In the genomic region with DNA sequence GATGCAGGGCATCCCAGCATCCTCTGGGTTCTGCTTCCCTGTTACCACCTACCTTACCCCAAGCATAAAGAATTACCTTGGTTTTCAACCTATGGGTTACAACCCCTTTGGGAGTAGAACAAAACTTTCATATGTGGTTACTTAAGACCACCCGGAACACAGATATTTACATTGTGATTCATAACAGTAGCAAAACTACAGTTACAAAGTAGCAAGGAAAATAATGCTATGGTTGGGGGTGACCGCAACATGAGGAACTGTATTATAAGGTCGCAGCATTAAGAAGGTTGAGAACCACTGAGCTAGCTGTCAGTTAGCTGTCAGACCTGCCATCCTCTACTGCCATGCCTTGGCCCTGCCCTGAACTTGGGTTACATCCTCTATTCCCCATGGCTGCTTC, we compare ENCODE assay signal across 12 mouse cellular contexts. TPM values are rescaled to one million over a fixed set of nuclear protein-coding genes. Genes with fewer than 3 reads are reported as not detected.
DNase-seq lines count a peak whose midpoint lies in the region; ATAC-seq lines count a peak whose summit lies in the region.
"Had no signal": no experiment of that assay in that cellular context is flagged by ENCODE, and none has a peak within 500 bp of the region (broad histone marks: within the 10 kb centered on the region; RNA-seq: fewer than 3 reads in every experiment).

No protein-coding gene starts in this region.

- ATAC-seq in limb, embryonic 12.5 days (ENCODE audit: insufficient number of reproducible peaks, insufficient read depth, low FRiP score, low TSS enrichment, low read depth) = no peak
- ATAC-seq in forebrain, embryonic 12.5 days (ENCODE audit: low FRiP score) = no peak
- no peak for ATAC-seq in hindbrain, embryonic 13.5 days (ENCODE audit: low FRiP score)
- ATAC-seq in neural tube, embryonic 12.5 days (ENCODE audit: low FRiP score, low read depth) = no peak

- H3K4me3 ChIP-seq in limb, embryonic 12.5 days (replicated peaks) = no peak overlapping the region
- no peak overlapping the region for H3K4me3 ChIP-seq in limb, embryonic 10.5 days
- H3K4me3 ChIP-seq in forebrain, embryonic 12.5 days (replicated peaks) = 0 out of 2 replicates have a peak overlapping the region, but pooled peaks have one; percentile 78
- peak overlapping the region; percentile 80; the same call in 1 of the 2 replicates for H3K4me3 ChIP-seq in hindbrain, embryonic 13.5 days
- no peak overlapping the region for H3K4me3 ChIP-seq in neural tube, embryonic 12.5 days
- H3K4me3 ChIP-seq: myocyte had no signal

- H3K9ac ChIP-seq in limb, embryonic 12.5 days (replicated peaks) = no peak overlapping the region
- H3K9ac ChIP-seq in forebrain, embryonic 12.5 days = no peak overlapping the region
- peak overlapping the region; percentile 99; the same call in 1 of the 2 replicates for H3K9ac ChIP-seq in hindbrain, embryonic 13.5 days
- 0 out of 2 replicates have a peak overlapping the region, but pooled peaks have one; percentile 6 for H3K9ac ChIP-seq in neural tube, embryonic 12.5 days

- intact Hi-C loops in left cerebral cortex, postnatal 36 days (cut with DNase I) = loop anchor here (2.0 to 5.0 kb wide), 2 partner anchors 16 to 34 kb away; no protein-coding TSS in a partner anchor

- no peaks in the 10 kb centered on the region for H3K27me3 ChIP-seq in limb, embryonic 12.5 days
- no peaks in the 10 kb centered on the region for H3K27me3 ChIP-seq in limb, embryonic 10.5 days (ENCODE audit: low read depth, poor library complexity, severe bottlenecking)
- no peaks in the 10 kb centered on the region for H3K27me3 ChIP-seq in forebrain, embryonic 12.5 days
- H3K27me3 ChIP-seq in hindbrain, embryonic 13.5 days = no peaks in the 10 kb centered on the region
- H3K27me3 ChIP-seq in neural tube, embryonic 12.5 days (replicated peaks) = no peaks in the 10 kb centered on the region

- no peak for DNase-seq in limb, embryonic 10.5 days (ENCODE audit: low spot score)
- no peak for DNase-seq in cerebellum, postnatal 10 days
- no peak for DNase-seq in left cerebral cortex, postnatal 36 days (ENCODE audit: low spot score in 2 of 2)
- DNase-seq: adrenal gland, adult 8-10 months; cerebellum, postnatal 25 days; liver; spleen, adult 18-20 months had no signal

- peaks cover 53% of the 10 kb centered on the region for H3K4me1 ChIP-seq in limb, embryonic 12.5 days (replicated peaks)
- peaks cover 54% of the 10 kb centered on the region for H3K4me1 ChIP-seq in limb, embryonic 10.5 days
- H3K4me1 ChIP-seq in forebrain, embryonic 12.5 days = peaks cover 69% of the 10 kb centered on the region
- peaks cover 84% of the 10 kb centered on the region for H3K4me1 ChIP-seq in hindbrain, embryonic 13.5 days (replicated peaks)
- H3K4me1 ChIP-seq in neural tube, embryonic 12.5 days = peaks cover 57% of the 10 kb centered on the region

- H3K36me3 ChIP-seq in limb, embryonic 12.5 days = peaks cover 47% of the 10 kb centered on the region
- peaks cover 45% of the 10 kb centered on the region for H3K36me3 ChIP-seq in limb, embryonic 10.5 days
- H3K36me3 ChIP-seq in forebrain, embryonic 12.5 days (replicated peaks) = peaks cover 26% of the 10 kb centered on the region
- H3K36me3 ChIP-seq in hindbrain, embryonic 13.5 days = peaks cover 22% of the 10 kb centered on the region
- peaks cover 26% of the 10 kb centered on the region for H3K36me3 ChIP-seq in neural tube, embryonic 12.5 days

- 89% methylated on average over 3 of the region's 3 CpGs for WGBS in limb, embryonic 12.5 days
- WGBS in limb, embryonic 10.5 days = 96% methylated on average over 3 of the region's 3 CpGs
- WGBS in forebrain, embryonic 12.5 days = 95% methylated on average over 3 of the region's 3 CpGs
- 89% methylated on average over 3 of the region's 3 CpGs for whole genome bisulfite sequencing in hindbrain, embryonic 13.5 days
- 96% methylated on average over 3 of the region's 3 CpGs for WGBS in neural tube, embryonic 12.5 days

- peak overlapping the region; percentile 74 for H3K4me2 ChIP-seq in limb, embryonic 12.5 days
- H3K4me2 ChIP-seq in forebrain, embryonic 12.5 days = peak overlapping the region; percentile 85
- H3K4me2 ChIP-seq in hindbrain, embryonic 13.5 days = peak overlapping the region; percentile 92
- H3K4me2 ChIP-seq in neural tube, embryonic 12.5 days (replicated peaks) = peak overlapping the region; percentile 72

- H3K9me3 ChIP-seq in limb, embryonic 12.5 days = no peaks in the 10 kb centered on the region
- no peaks in the 10 kb centered on the region for H3K9me3 ChIP-seq in limb, embryonic 10.5 days (replicated peaks)
- H3K9me3 ChIP-seq in forebrain, embryonic 12.5 days = no peaks in the 10 kb centered on the region
- no peaks in the 10 kb centered on the region for H3K9me3 ChIP-seq in hindbrain, embryonic 13.5 days
- H3K9me3 ChIP-seq in neural tube, embryonic 12.5 days = no peaks in the 10 kb centered on the region

- H3K27ac ChIP-seq in limb, embryonic 12.5 days = no peak overlapping the region
- no peak overlapping the region for H3K27ac ChIP-seq in limb, embryonic 10.5 days
- no peak overlapping the region for H3K27ac ChIP-seq in forebrain, embryonic 12.5 days
- peak overlapping the region; percentile 5; the same call in 1 of the 2 replicates for H3K27ac ChIP-seq in hindbrain, embryonic 13.5 days
- no peak overlapping the region for H3K27ac ChIP-seq in neural tube, embryonic 12.5 days

RNA-seq across cellular contexts. Expression of gene Litaf, which starts 2.7 kb away (rescaled TPM):
- 103 TPM in 2 replicates for polyA plus RNA-seq in limb, embryonic 12.5 days (2016; fragmentation: Nextera tagmentation; extraction: Ambion mirVana)
- polyA plus RNA-seq in limb, embryonic 10.5 days (2016; fragmentation: Nextera tagmentation; extraction: Ambion mirVana) = 87.5 and 91.1 TPM in 2 replicates
- polyA plus RNA-seq in forebrain, embryonic 12.5 days (2016; fragmentation: Nextera tagmentation; extraction: Ambion mirVana) = 50.7 and 53.6 TPM in 2 replicates
- polyA plus RNA-seq in hindbrain, embryonic 13.5 days (2015; fragmentation: Nextera tagmentation; extraction: Ambion mirVana) = 36.4 and 40.6 TPM in 2 replicates
- polyA plus RNA-seq in neural tube, embryonic 12.5 days (2016; fragmentation: Nextera tagmentation; extraction: Ambion mirVana) = 47.7 and 52.1 TPM in 2 replicates
- 10 to 100 TPM; 11.1 to 13.0 TPM for total RNA-seq in left cerebral cortex, postnatal 36 days (2021)

RNA-seq across cellular contexts. Expression of gene Snn, which starts 7.9 kb away (rescaled TPM):
- 40.3 and 46.6 TPM in 2 replicates for polyA plus RNA-seq in limb, embryonic 12.5 days (2016; fragmentation: Nextera tagmentation; extraction: Ambion mirVana)
- polyA plus RNA-seq in limb, embryonic 10.5 days (2016; fragmentation: Nextera tagmentation; extraction: Ambion mirVana) = 47.6 and 55.1 TPM in 2 replicates
- polyA plus RNA-seq in forebrain, embryonic 12.5 days (2016; fragmentation: Nextera tagmentation; extraction: Ambion mirVana) = 102 and 104 TPM in 2 replicates
- 145 TPM in 2 replicates for polyA plus RNA-seq in hindbrain, embryonic 13.5 days (2015; fragmentation: Nextera tagmentation; extraction: Ambion mirVana)
- 115 and 117 TPM in 2 replicates for polyA plus RNA-seq in neural tube, embryonic 12.5 days (2016; fragmentation: Nextera tagmentation; extraction: Ambion mirVana)
- total RNA-seq in left cerebral cortex, postnatal 36 days (2021) = 100 to 1,000 TPM; 172 to 210 TPM

Comparison
In these comparisons a context has a peak if more than half of its experiments do, and no peak if none do; other contexts are left out.
1. H3K4me3 ChIP-seq: peak in forebrain, embryonic 12.5 days (single experiment) and hindbrain, embryonic 13.5 days (single experiment); none in limb, embryonic 12.5 days (single experiment), limb, embryonic 10.5 days (single experiment) and neural tube, embryonic 12.5 days (single experiment).
2. H3K9ac ChIP-seq: peak in hindbrain, embryonic 13.5 days (single experiment) and neural tube, embryonic 12.5 days (single experiment); none in limb, embryonic 12.5 days (single experiment) and forebrain, embryonic 12.5 days (single experiment).
3. Peak in every context shown above with its lines, with median percentiles within 50 percentile points of each other: H3K4me2 ChIP-seq.